Mouse (Mus musculus): ENCODE data around the gene Ube2z.

DNA sequence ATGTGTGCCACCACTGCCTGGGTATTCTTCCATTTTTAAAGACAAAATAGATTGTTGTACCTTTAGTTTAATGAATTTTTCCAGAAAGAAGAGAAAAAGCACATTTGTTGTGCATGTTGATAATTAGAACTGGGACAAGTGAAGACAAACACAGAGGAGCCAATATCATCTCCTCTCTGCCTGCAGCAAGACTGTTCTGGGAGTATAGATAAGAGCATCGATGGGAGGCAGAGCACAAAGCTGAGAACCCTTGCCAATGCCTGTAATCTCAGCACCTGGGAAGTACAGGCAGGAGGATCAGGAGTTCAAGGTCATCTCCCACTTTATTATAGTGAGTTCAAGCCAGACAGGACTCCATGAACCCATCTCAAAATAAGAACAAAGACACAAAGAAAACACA lies 26.6 kb downstream of the Ube2z start:
- TF ChIP-seq EP300 (IDR thresholded peaks at IDR 0.05; ENCODE audit: low read depth) (no peak), CTCF (IDR thresholded peaks at IDR 0.05; ENCODE audit: low read depth) (no peak)
